Mouse (Mus musculus) ES-Bruce4 (cell line): ENCODE results near the gene Cdh23. TPM values are rescaled to one million over a fixed set of nuclear protein-coding genes. Genes with fewer than 3 reads are reported as not detected.

Experiments used
- H3K27ac ChIP-seq: 2 replicates; pipeline ENCODE4 v1.5.1; 2012; ENCODE audit warnings: low read length, inconsistent platforms; ENCODE audit not compliant: insufficient read depth
- H3K27me3 ChIP-seq: 2 replicates; pipeline ENCODE4 v1.6.1; 2012; ENCODE audit warnings: mild to moderate bottlenecking, low read length, inconsistent platforms; ENCODE audit not compliant: control insufficient read depth, poor library complexity, insufficient read depth, severe bottlenecking
- H3K36me3 ChIP-seq: 2 replicates; pipeline ENCODE4 v1.6.1; 2012; ENCODE audit warnings: inconsistent platforms, mild to moderate bottlenecking, low read length, moderate library complexity; ENCODE audit not compliant: control insufficient read depth, poor library complexity, insufficient read depth, severe bottlenecking
- H3K4me1 ChIP-seq: one replicate; pipeline ENCODE4 v1.8.1; 2011; ENCODE audit warnings: low read length; ENCODE audit not compliant: control insufficient read depth, insufficient read depth
- H3K4me3 ChIP-seq: 2 replicates; pipeline ENCODE4 v1.5.1; 2011; ENCODE audit warnings: low read depth, mild to moderate bottlenecking, low read length
- H3K9ac ChIP-seq: 2 replicates; pipeline ENCODE4 v1.6.1; 2012; ENCODE audit warnings: low read depth, mild to moderate bottlenecking, inconsistent platforms; ENCODE audit not compliant: poor library complexity, severe bottlenecking
- H3K9me3 ChIP-seq: replicated peaks from 2 replicates; pipeline ENCODE4 v1.6.1; 2012; ENCODE audit warnings: mild to moderate bottlenecking, low read length, inconsistent platforms; ENCODE audit not compliant: control insufficient read depth, poor library complexity, insufficient read depth, severe bottlenecking
- CTCF ChIP-seq: IDR thresholded peaks from one replicate; pipeline ENCODE4 v1.8.1; 2011; ENCODE audit warnings: low read depth, low read length
- EP300 ChIP-seq: IDR thresholded peaks from 2 replicates; pipeline ENCODE4 v1.6.1; 2011; ENCODE audit warnings: low read depth, low read length; ENCODE audit not compliant: insufficient read depth
- POLR2A ChIP-seq: IDR thresholded peaks from one replicate; pipeline ENCODE4 v1.8.1; 2011; ENCODE audit warnings: low read length; ENCODE audit not compliant: insufficient read depth
- polyA plus RNA-seq: library from polyadenylated mRNA; stranded (reverse); fragments of >200 nt; gene quantifications from 2 replicates; pipeline ENCODE4 v1.2.4, GENCODE M21; 2011; ENCODE audit warnings: low read depth; ENCODE audit not compliant: missing spikeins, insufficient read depth, insufficient read length

The Cdh23 gene
- polyA plus RNA-seq, 1 experiment = 0.33 TPM

DNA sequence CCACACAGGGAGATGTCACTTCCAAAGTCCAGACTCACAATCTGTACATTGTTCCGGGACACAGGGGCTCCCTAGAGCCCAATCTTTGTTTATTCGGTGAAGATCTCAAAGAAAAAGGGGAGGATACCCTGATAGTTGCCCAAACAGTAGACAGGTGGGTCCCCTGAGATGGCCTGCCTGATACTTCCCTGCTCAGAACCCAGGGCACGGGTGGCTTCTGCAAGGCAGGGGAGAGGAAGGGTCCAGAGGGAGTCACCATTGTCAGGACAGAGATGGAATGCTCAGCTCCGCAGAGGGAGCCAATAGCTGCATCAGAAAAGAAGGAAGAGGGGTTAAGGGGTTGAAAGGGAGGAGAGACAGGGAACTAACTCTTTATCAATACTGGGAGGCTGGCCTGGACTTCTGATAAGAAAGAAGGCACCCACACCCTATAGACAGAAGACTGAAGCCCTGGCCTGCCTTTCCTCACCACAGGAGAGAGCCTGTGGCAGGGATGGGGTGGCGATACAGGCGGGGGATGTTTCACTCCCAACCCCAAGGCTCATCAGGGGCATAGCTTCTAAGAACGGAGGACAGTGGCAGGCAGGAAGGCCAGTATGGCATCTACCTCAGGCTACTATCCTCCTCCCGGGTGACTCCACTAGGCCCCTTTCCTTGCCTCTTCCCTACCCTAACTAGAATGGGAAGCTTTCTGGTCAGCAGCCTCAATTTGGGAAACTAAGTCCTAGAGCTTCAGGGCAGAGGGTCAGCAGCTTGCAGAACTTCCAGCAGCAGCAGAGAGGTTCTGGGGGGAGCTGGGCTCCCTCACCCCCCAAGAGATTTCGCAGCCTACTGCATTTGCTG is 348.3 kb downstream of the Cdh23 start:
- no peaks in the 10 kb centered on the region for H3K9me3 ChIP-seq
- no peak overlapping the region for H3K27ac ChIP-seq
- H3K4me3 ChIP-seq = no peak overlapping the region
- no peaks in the 10 kb centered on the region for H3K36me3 ChIP-seq
- no peak overlapping the region for H3K9ac ChIP-seq
- peaks cover 10% of the 10 kb centered on the region for H3K4me1 ChIP-seq
- no peaks in the 10 kb centered on the region for H3K27me3 ChIP-seq
- TF ChIP-seq POLR2A = no peak
- TF ChIP-seq CTCF = no peak
- no peak for TF ChIP-seq EP300

DNA sequence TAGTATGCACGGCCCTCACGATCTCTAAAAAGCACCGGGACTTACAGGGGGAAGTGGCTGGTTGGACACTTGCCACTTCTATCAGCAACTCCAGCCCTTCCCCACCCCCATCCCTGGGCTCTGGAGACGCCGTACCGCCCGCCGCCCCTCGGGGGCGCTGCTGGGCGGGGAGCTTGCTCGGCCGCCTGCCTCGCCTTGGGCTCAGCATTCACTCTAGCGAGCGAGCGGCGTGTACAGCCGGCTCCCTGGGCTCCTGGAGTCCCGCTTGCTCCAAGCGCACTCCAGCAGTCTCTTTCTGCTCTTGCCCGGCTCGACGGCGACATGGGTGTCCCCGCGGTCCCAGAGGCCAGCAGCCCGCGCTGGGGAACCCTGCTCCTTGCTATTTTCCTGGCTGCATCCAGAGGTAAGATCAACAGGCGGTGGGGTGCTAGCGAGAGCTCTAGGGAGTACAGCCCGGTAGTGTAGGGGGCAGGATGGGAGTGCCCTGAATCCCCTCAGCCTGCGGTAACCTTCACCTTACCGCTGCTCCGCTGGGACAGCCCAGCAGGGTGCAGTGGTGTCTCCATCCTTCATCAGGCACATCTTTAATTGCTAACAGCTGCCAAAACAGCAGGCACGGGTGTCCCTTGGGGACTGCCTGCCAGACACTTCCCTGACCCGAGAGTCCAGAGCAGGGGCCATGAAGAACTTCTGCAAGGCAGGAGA is 349.4 kb downstream of the Cdh23 start, which contains the start of gene Vsir:
TSS of gene Vsir (plus strand) at position 151 of the 705 bp plus-strand sequence.
- Histone ChIP-seq H3K27ac (no peak within 1 kb of the TSS), H3K4me1 (peaks cover 10% of the 10 kb centered on the region)

DNA sequence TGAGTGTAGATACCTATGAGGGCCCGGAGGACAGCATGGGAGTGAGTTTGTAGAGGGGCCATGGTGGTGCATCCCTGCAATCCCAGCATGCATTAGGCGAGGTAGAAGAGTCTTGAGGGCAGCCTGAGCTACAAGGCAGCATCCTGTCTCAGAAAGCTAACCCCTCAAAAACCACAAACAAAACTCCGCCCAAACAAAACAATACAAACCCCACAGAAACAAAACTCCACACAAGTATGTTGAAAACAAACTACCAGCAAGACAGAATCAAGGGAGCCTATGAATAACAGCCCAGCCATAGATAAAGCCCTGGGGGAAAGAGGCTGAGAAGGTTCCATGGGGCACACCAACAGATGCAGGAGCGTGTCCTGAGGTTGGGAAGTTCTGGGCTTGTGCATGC is 350.2 kb downstream of the Cdh23 start:
- H3K4me1 ChIP-seq = peaks cover 10% of the 10 kb centered on the region
- H3K27ac ChIP-seq = no peak overlapping the region
- H3K4me3 ChIP-seq = peak overlapping the region; percentile 52; the same call in 1 of the 2 replicates

More for the DNA sequence above, 349.4 kb downstream of the Cdh23 start, which contains the start of gene Vsir:
- Histone ChIP-seq H3K9me3 (no peaks in the 10 kb centered on the region), H3K4me3 (peak within 1 kb of the TSS; percentile 61), H3K9ac (peak within 1 kb of the TSS; percentile 46; the same call in 1 of the 2 replicates), H3K27me3 (no peaks in the 10 kb centered on the region), H3K36me3 (no peaks in the 10 kb centered on the region)
- TF ChIP-seq POLR2A = no peak
- 0 out of 2 replicates have a peak, but pooled peaks have one; percentile 14 for TF ChIP-seq EP300
- peak; percentile 52 for TF ChIP-seq CTCF

DNA sequence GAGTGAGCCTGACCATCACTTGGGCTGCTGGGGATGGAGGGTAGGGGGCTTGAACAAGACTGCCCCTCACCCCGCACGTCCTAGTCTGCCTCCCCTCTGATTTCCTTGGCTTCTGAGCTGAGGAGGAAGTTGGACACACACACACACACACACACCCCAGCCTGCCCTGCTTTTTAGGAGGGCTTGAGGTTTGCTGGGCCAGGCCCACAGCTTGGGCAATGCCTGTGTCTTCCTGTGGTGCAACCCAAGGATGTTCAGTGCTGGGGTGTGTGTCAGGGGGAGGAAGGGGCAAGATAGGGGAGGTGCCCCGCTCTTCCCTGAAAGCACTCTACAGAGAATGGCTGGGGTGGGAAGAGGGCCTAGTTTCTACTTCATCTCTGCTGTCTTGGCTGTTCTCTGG is 352.2 kb downstream of the Cdh23 start:
- TF ChIP-seq EP300 (no peak), POLR2A (no peak), CTCF (no peak)
- Histone ChIP-seq H3K36me3 (no peaks in the 10 kb centered on the region), H3K9me3 (no peaks in the 10 kb centered on the region), H3K27me3 (no peaks in the 10 kb centered on the region), H3K4me1 (peaks cover 8% of the 10 kb centered on the region), H3K27ac (no peak overlapping the region), H3K9ac (no peak overlapping the region), H3K4me3 (no peak overlapping the region)

More for the DNA sequence above, 350.2 kb downstream of the Cdh23 start:
- no peaks in the 10 kb centered on the region for H3K27me3 ChIP-seq
- H3K9me3 ChIP-seq = no peaks in the 10 kb centered on the region
- TF ChIP-seq CTCF = no peak
- TF ChIP-seq POLR2A = no peak
- no peak for TF ChIP-seq EP300
- no peak overlapping the region for H3K9ac ChIP-seq
- H3K36me3 ChIP-seq = no peaks in the 10 kb centered on the region

DNA sequence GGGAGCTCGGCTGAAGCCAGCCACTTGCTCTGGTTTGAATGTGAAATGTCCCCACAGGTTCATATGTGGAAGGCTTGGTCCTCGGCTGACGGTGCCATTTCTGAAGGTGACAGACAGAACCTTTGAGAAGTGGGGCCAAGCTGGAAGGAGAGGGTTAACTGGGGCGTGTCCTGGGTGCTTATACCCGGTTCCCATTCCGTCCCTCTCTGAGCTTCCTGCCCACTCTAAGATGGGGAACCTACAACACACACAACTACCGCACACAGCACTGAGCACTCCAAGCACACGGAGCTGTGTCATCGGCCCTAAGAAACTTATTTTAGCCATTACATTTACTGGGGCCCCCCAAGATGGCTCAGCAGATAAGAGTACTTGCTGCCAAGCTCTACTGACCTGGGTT is 354.8 kb downstream of the Cdh23 start:
- Histone ChIP-seq H3K9me3 (no peaks in the 10 kb centered on the region), H3K27me3 (no peaks in the 10 kb centered on the region), H3K4me1 (peaks cover 2% of the 10 kb centered on the region), H3K36me3 (no peaks in the 10 kb centered on the region), H3K9ac (no peak overlapping the region), H3K4me3 (no peak overlapping the region), H3K27ac (no peak overlapping the region)
- TF ChIP-seq POLR2A (no peak), CTCF (no peak), EP300 (no peak)
